Mouse (Mus musculus): ENCODE results near the gene CT030661.1.
A peak's percentile ranks its signal among the peaks of the same experiment; 100 is the strongest.
"Not testable (repeated sequence)": the region's sequence is repeated elsewhere in the genome, so short reads cannot be mapped to it uniquely, and the experiment has no call there.

The CT030661.1 gene

DNA sequence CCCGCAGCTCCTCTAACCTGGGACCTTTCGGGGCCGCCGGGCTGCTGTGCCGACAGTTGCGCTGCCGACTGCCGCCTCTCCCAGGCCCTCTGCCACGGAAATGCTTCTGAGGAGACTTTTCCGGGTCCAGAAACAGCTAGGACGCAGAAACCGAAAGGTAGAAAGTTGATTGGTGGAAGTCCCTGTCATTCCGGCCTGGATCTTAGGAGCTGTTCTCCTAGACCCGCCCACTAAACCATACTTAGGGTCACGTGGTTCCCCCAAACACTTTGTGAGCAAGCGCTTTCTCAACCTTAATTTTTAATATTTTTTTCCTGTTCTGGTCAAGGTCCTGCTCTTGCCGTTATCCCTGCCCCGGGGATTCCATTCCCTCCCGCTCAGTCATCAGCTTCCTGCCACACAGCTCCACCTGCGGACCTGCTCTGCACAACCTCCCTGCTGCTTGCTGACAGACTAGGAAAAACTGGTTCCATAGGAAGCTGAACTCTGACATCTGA, at the start of gene CT030661.1:
Gene CT030661.1 (minus strand): TSS at position 108 of the 497 bp plus-strand sequence.
- peak; percentile 100 for ATAC-seq (ENCODE audit: low TSS enrichment)

- no peak for ATAC-seq (ENCODE audit: low TSS enrichment)
These were observed 49.3 kb upstream of the CT030661.1 start for GRCm38 (mm10) chr17:22363895-22364294.

GRCm38 (mm10) chr17:22361101-22361781, 46.6 kb upstream of the CT030661.1 start, which contains the start of the genes Zfp944 and Zfp758:
Zfp944 (minus strand) TSS chr17:22361400.
Zfp758 (plus strand) TSS chr17:22361453.
- peak; percentile 98 for ATAC-seq (ENCODE audit: low TSS enrichment)

DNA sequence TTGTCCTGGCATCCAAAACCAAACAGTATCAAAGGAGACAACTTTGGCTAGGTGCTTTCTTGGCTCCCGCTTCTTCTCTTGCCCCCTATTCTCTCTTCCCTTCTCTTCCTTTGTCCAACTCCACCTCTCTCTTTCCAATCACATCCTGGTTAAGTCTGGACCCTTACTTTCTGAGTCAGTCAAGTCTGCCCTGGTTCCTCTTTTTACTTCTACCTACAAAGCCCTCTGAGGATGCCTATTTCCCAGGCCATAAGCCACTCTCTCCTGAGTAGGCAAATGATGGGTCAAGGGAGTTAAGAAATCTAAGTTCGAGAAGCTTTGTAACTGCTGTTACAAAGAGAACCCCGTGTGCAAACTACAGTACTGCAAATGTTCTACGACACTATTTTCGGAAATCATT, 45.9 kb upstream of the CT030661.1 start:
- no peak; the same call in 1 of the 2 replicates for ATAC-seq (ENCODE audit: low TSS enrichment)

GRCm38 (mm10) chr17:22352794-22353193, 38.2 kb upstream of the CT030661.1 start:
- peak; percentile 72 for ATAC-seq (ENCODE audit: low TSS enrichment)

GRCm38 (mm10) chr17:22315247-22315646, 610 bp upstream of the CT030661.1 start:
- not testable (repeated sequence) for ATAC-seq (ENCODE audit: low TSS enrichment)

- not testable (repeated sequence) for ATAC-seq (ENCODE audit: low TSS enrichment)
These were observed 418 bp downstream of the CT030661.1 start for GRCm38 (mm10) chr17:22314219-22314618.

Measured in frontal cortex, adult (tissue).